Mouse (Mus musculus) thymus, adult 2 months (tissue): Measurements from ENCODE around the gene Mmp23. TPM values are rescaled to one million over a fixed set of nuclear protein-coding genes. Genes with fewer than 3 reads are reported as not detected.
"Not testable (repeated sequence)": the region's sequence is repeated elsewhere in the genome, so short reads cannot be mapped to it uniquely, and the experiment has no call there.

Experiments
- DNase-seq: peaks from one replicate; pipeline ENCODE4 v3.0.0; 2021
- H3K27ac ChIP-seq: fragments of 200-500 bp; 2 replicates; pipeline ENCODE4 v1.5.1; 2012; ENCODE audit warnings: low read length, control low read depth; ENCODE audit not compliant: control insufficient read depth, insufficient read depth
- H3K27me3 ChIP-seq: fragments of 200-500 bp; 2 replicates; pipeline ENCODE4 v1.6.1; 2012; ENCODE audit warnings: mild to moderate bottlenecking, low read length, moderate library complexity, mixed read lengths; ENCODE audit not compliant: control insufficient read depth, insufficient read depth
- H3K36me3 ChIP-seq: fragments of 200-500 bp; 2 replicates; pipeline ENCODE4 v1.6.1; 2012; ENCODE audit warnings: mild to moderate bottlenecking, low read length, moderate library complexity; ENCODE audit not compliant: control insufficient read depth, insufficient read depth
- H3K4me1 ChIP-seq: fragments of 200-500 bp; replicated peaks from 2 replicates; pipeline ENCODE4 v1.6.1; 2012; ENCODE audit warnings: low read length; ENCODE audit not compliant: control insufficient read depth, insufficient read depth
- H3K4me3 ChIP-seq: fragments of 200-500 bp; 2 replicates; pipeline ENCODE4 v1.5.1; 2012; ENCODE audit warnings: mild to moderate bottlenecking, low read length, control low read depth, moderate library complexity; ENCODE audit not compliant: control insufficient read depth, insufficient read depth
- CTCF ChIP-seq: fragments of 200-500 bp; IDR thresholded peaks from 2 replicates; pipeline ENCODE4 v1.5.1; 2012; ENCODE audit warnings: mild to moderate bottlenecking, control low read depth, low read length, moderate library complexity, borderline replicate concordance; ENCODE audit not compliant: control insufficient read depth, poor library complexity, insufficient read depth; ENCODE audit errors: extremely low read depth
- POLR2A ChIP-seq: fragments of 200-500 bp; IDR thresholded peaks from 2 replicates; pipeline ENCODE4 v1.6.1; 2012; ENCODE audit warnings: mild to moderate bottlenecking, low read length, control low read depth, moderate library complexity; ENCODE audit not compliant: control insufficient read depth, poor library complexity, insufficient read depth; ENCODE audit errors: extremely low read depth
- WGBS: fragments of 180-500 bp; shearing (Covaris S2); methylation state at CpG from one replicate; pipeline ENCODE4 v1.1.7; 2018; 5-methylcytosine and 5-hydroxymethylcytosine counted together
- polyA plus RNA-seq: library from polyadenylated mRNA; depleted of rRNA; stranded (reverse); fragments of >200 nt; gene quantifications from 2 replicates; pipeline ENCODE4 v1.2.3, GENCODE M21; 2012

Mmp23 gene
- polyA plus RNA-seq, 1 experiment, result 17.0 TPM

GRCm38 (mm10) chr4:155692421-155692820, 39.2 kb upstream of the Mmp23 start:
- 96% methylated on average over 3 of the region's 3 CpGs for WGBS
- TF ChIP-seq POLR2A, result no peak
- TF ChIP-seq CTCF, result no peak
- H3K27me3 ChIP-seq, result no peaks in the 10 kb centered on the region
- no peak for DNase-seq
- no peak overlapping the region for H3K4me3 ChIP-seq
- H3K36me3 ChIP-seq, result no peaks in the 10 kb centered on the region
- no peak overlapping the region for H3K27ac ChIP-seq
- H3K4me1 ChIP-seq, result peaks cover 14% of the 10 kb centered on the region

GRCm38 (mm10) chr4:155690571-155691375, 37.6 kb upstream of the Mmp23 start:
- no peak overlapping the region for H3K4me3 ChIP-seq
- H3K27me3 ChIP-seq, result no peaks in the 10 kb centered on the region
- H3K4me1 ChIP-seq, result peaks cover 14% of the 10 kb centered on the region
- H3K36me3 ChIP-seq, result no peaks in the 10 kb centered on the region
- WGBS, result 86% methylated on average over 12 of the region's 12 CpGs
- DNase-seq, result no peak
- no peak overlapping the region for H3K27ac ChIP-seq
- TF ChIP-seq POLR2A, result no peak
- TF ChIP-seq CTCF, result no peak

- not testable (repeated sequence) for H3K27ac ChIP-seq, H3K4me1 ChIP-seq
- WGBS, result 92% methylated on average over 4 of the region's 4 CpGs
Measured at GRCm38 (mm10) chr4:155687764-155688163, 34.6 kb upstream of the Mmp23 start.

GRCm38 (mm10) chr4:155683670-155684277, 30.6 kb upstream of the Mmp23 start:
- not testable (repeated sequence) for H3K4me3 ChIP-seq, H3K36me3 ChIP-seq, H3K4me1 ChIP-seq, H3K27ac ChIP-seq, DNase-seq, H3K27me3 ChIP-seq
- 85% methylated on average over 16 of the region's 19 CpGs for WGBS

More at GRCm38 (mm10) chr4:155687764-155688163, 34.6 kb upstream of the Mmp23 start:
- not testable (repeated sequence) for DNase-seq, H3K4me3 ChIP-seq, H3K27me3 ChIP-seq, H3K36me3 ChIP-seq

- 69% methylated on average over 2 of the region's 2 CpGs for WGBS
- Histone ChIP-seq H3K27ac (no peak overlapping the region), H3K4me3 (no peak overlapping the region), H3K36me3 (no peaks in the 10 kb centered on the region), H3K4me1 (no peaks in the 10 kb centered on the region), H3K27me3 (no peaks in the 10 kb centered on the region)
- no peak for DNase-seq
- no peak for TF ChIP-seq POLR2A
- no peak for TF ChIP-seq CTCF
Measured at GRCm38 (mm10) chr4:155675991-155676390, 22.8 kb upstream of the Mmp23 start.

GRCm38 (mm10) chr4:155672082-155672481, 18.9 kb upstream of the Mmp23 start:
- no peak for DNase-seq
- H3K4me1 ChIP-seq, result peaks cover 5% of the 10 kb centered on the region
- H3K27me3 ChIP-seq, result no peaks in the 10 kb centered on the region
- no peak overlapping the region for H3K4me3 ChIP-seq
- TF ChIP-seq CTCF (no peak), POLR2A (no peak)
- no peaks in the 10 kb centered on the region for H3K36me3 ChIP-seq
- H3K27ac ChIP-seq, result no peak overlapping the region
- 56% methylated on average over 2 of the region's 2 CpGs for WGBS

- H3K27ac ChIP-seq, DNase-seq, H3K27me3 ChIP-seq, H3K4me1 ChIP-seq, H3K4me3 ChIP-seq, H3K36me3 ChIP-seq: not testable (repeated sequence)
- 93% methylated on average over 4 of the region's 4 CpGs for WGBS
Measured at GRCm38 (mm10) chr4:155670236-155670635, 17.1 kb upstream of the Mmp23 start.
